Mouse (Mus musculus) right cerebral cortex, postnatal 14 days (tissue): ENCODE results near the gene Olfr796.

Source experiments
- DNase-seq: peaks from one replicate; pipeline ENCODE4 v3.0.0; 2022

The Olfr796 gene

GRCm38 (mm10) chr10:129612470-129612869 is at the start of gene Olfr796:
Olfr796 (minus strand) TSS chr10:129612570.
- no peak for DNase-seq

GRCm38 (mm10) chr10:129657394-129657793 is 45.0 kb upstream of the Olfr796 start, which contains the start of gene Olfr800:
Olfr800 (plus strand) TSS chr10:129657694.
- DNase-seq: no peak

- DNase-seq: no peak
Observed at GRCm38 (mm10) chr10:129651763-129652162, 39.4 kb upstream of the Olfr796 start.

DNA sequence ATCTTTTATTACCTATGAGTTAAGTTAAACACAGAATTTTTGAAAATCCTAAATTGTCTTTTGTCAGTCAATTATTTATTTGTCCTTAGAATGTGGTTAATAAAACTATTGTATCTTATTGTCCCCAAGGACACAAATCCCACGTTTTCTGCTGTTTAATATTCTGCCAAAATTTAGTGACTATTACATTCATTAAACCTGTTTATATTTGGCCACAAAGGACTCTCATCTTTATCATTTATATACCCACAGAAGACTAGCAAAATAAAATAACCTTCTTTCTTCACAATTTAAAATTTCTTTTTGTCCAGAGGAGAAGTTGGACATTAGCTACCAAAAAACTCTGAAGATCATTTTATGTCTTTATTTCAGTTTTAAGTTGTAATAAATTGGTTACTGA is 24.8 kb upstream of the Olfr796 start, which contains the start of gene Olfr799:
Gene Olfr799, plus strand, starts transcription at position 301 of the 400 bp plus-strand sequence.
- DNase-seq: no peak

DNA sequence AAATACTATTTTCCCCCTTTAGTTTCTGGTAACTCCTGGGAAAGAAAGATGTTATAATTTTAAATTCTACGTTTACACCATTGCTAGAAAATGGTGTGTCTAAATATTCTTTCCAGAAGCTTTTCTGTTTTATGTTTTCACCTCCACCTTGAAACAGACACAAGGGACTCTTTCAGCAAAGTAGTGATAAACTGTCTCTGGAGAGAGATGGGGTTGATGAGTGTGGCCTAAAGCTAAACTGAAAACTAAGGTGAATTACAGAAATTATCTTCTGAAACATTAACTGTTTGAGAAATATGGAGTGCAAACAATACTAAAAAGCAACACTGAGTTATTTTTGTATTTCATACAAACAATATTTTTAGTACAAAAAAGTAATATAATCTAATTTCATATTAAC is 15.5 kb upstream of the Olfr796 start, which contains the start of gene Olfr798:
Gene Olfr798, minus strand, starts transcription at position 101 of the 400 bp plus-strand sequence.
- no peak for DNase-seq

- no peak for DNase-seq
Observed at GRCm38 (mm10) chr10:129623251-129623650, 10.9 kb upstream of the Olfr796 start.

DNA sequence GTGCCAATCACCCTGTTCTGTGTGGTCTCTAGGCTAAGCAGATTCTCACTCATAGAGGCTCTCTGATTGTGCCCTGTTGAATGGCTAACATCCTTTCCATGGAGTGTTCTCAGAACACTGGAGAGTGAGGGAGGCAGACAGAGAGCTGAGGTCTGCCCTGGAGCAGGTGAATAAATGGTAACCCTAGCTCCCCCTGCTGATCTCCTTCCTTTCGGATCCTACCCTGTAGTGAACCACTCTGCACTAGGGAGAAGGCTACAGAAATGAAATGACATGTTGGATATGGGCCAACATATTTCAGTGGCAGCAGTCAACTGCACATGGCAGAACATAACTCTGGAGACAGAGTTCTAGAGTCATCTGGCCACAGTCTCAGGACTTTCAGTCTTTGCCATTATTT is 9.4 kb upstream of the Olfr796 start:
- no peak for DNase-seq

- DNase-seq: no peak
Observed at GRCm38 (mm10) chr10:129577066-129577465, 35.3 kb downstream of the Olfr796 start.

DNA sequence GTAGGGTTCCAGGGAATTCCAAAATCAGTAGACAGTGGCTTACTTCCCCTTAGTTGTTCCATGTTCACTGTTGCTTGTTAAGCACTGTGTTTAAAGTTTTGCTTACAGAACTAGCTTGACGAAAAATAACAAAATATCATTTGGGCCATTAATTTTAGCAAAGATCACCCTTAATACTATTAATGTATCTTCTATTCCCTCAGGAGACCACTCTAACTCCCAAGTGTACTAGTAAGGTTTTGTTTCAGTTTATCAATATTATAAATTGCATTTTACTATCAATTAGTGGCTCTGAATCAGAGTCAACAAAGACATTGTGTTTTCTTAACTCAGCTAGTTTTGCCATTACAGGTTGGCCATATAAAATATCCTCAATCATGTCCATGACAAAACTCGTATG is 45.0 kb downstream of the Olfr796 start, which contains the start of gene Olfr794:
Gene Olfr794, plus strand, starts transcription at position 301 of the 400 bp plus-strand sequence.
- DNase-seq: no peak
